Mouse (Mus musculus) cerebellum, adult 2 months (tissue): ENCODE results near the gene Islr. TPM values are rescaled to one million over a fixed set of nuclear protein-coding genes. Genes with fewer than 3 reads are reported as not detected.
A peak's percentile ranks its signal among the peaks of the same experiment; 100 is the strongest.

Experiments used
- DNase-seq, 2 experiments: peaks; one replicate each; pipeline ENCODE4 v3.0.0; 2021
- H3K27ac ChIP-seq: fragments of 200-500 bp; 2 replicates; pipeline ENCODE4 v1.5.1; 2012; ENCODE audit warnings: low read length, control low read depth, inconsistent platforms; ENCODE audit not compliant: insufficient read depth
- H3K27me3 ChIP-seq: fragments of 200-500 bp; 2 replicates; pipeline ENCODE4 v1.6.1; 2012; ENCODE audit warnings: inconsistent platforms, mild to moderate bottlenecking, low read length, moderate library complexity; ENCODE audit not compliant: control insufficient read depth, insufficient read depth
- H3K4me1 ChIP-seq: fragments of 200-500 bp; 2 replicates; pipeline ENCODE4 v1.6.1; 2011; ENCODE audit warnings: low read length; ENCODE audit not compliant: control insufficient read depth, insufficient read depth
- H3K4me3 ChIP-seq: fragments of 200-500 bp; replicated peaks from 2 replicates; pipeline ENCODE3; 2011; ENCODE audit warnings: mild to moderate bottlenecking, low read depth, low read length, control low read depth; ENCODE audit not compliant: insufficient read depth
- CTCF ChIP-seq: fragments of 200-500 bp; IDR thresholded peaks from 2 replicates; pipeline ENCODE4 v1.5.1; 2011; ENCODE audit warnings: low read depth, mild to moderate bottlenecking, control low read depth, low read length, moderate library complexity, borderline replicate concordance; ENCODE audit not compliant: insufficient read depth
- POLR2A ChIP-seq: fragments of 200-500 bp; IDR thresholded peaks from 2 replicates; pipeline ENCODE4 v1.6.1; 2011; ENCODE audit warnings: low read length, control low read depth, borderline replicate concordance; ENCODE audit not compliant: insufficient read depth
- WGBS: fragments of 180-500 bp; shearing (Covaris S2); methylation state at CpG from one replicate; pipeline ENCODE4 v1.1.7; 2018; 5-methylcytosine and 5-hydroxymethylcytosine counted together
- polyA plus RNA-seq: library from polyadenylated mRNA; depleted of rRNA; stranded (reverse); fragments of >200 nt; gene quantifications from 2 replicates; pipeline ENCODE4 v1.2.3, GENCODE M21; 2012

Gene Islr
- polyA plus RNA-seq, 1 experiment = 6.4 TPM

- 93% methylated on average over 9 of the region's 9 CpGs for WGBS
- DNase-seq = no peak
- TF ChIP-seq POLR2A (no peak), CTCF (no peak)
- no peaks in the 10 kb centered on the region for H3K4me1 ChIP-seq
- no peak overlapping the region for H3K4me3 ChIP-seq
- no peaks in the 10 kb centered on the region for H3K27me3 ChIP-seq
- no peak overlapping the region for H3K27ac ChIP-seq
These were observed 24.8 kb upstream of the Islr start for GRCm38 (mm10) chr9:58228777-58229466.

- TF ChIP-seq POLR2A (no peak), CTCF (peak; percentile 60; the same call in 1 of the 2 replicates)
- no peaks in the 10 kb centered on the region for H3K27me3 ChIP-seq
- DNase-seq = peak; percentile 21 to 45
- no peak overlapping the region for H3K27ac ChIP-seq
- H3K4me1 ChIP-seq = no peaks in the 10 kb centered on the region
- no peak overlapping the region for H3K4me3 ChIP-seq
- WGBS = 60% methylated on average over 9 of the region's 9 CpGs
These were observed 22.1 kb upstream of the Islr start for GRCm38 (mm10) chr9:58225915-58226913.

- Histone ChIP-seq H3K27me3 (no peaks in the 10 kb centered on the region), H3K4me1 (no peaks in the 10 kb centered on the region), H3K27ac (no peak overlapping the region), H3K4me3 (no peak overlapping the region)
- DNase-seq = no peak
- WGBS = 84% methylated on average over 2 of the region's 2 CpGs
- TF ChIP-seq POLR2A (no peak), CTCF (no peak)
These were observed 20.2 kb upstream of the Islr start for GRCm38 (mm10) chr9:58224356-58224755.

GRCm38 (mm10) chr9:58220218-58220903 lies 16.3 kb upstream of the Islr start:
- Histone ChIP-seq H3K4me1 (no peaks in the 10 kb centered on the region), H3K4me3 (no peak overlapping the region), H3K27me3 (no peaks in the 10 kb centered on the region), H3K27ac (no peak overlapping the region)
- TF ChIP-seq CTCF (peak; percentile 75; the same call in 1 of the 2 replicates), POLR2A (no peak)
- DNase-seq = peak; percentile 37 to 39
- 65% methylated on average over 24 of the region's 24 CpGs for WGBS

- H3K4me3 ChIP-seq = no peak overlapping the region
- H3K4me1 ChIP-seq = no peaks in the 10 kb centered on the region
- no peaks in the 10 kb centered on the region for H3K27me3 ChIP-seq
- no peak overlapping the region for H3K27ac ChIP-seq
- no peak for DNase-seq
- WGBS = 95% methylated on average over 3 of the region's 3 CpGs
- TF ChIP-seq CTCF (no peak), POLR2A (no peak)
These were observed 14.4 kb upstream of the Islr start for GRCm38 (mm10) chr9:58218539-58218938.

- Histone ChIP-seq H3K4me3 (no peak overlapping the region), H3K4me1 (no peaks in the 10 kb centered on the region), H3K27ac (no peak overlapping the region), H3K27me3 (no peaks in the 10 kb centered on the region)
- TF ChIP-seq CTCF (peak; percentile 76), POLR2A (no peak)
- peak; percentile 22 to 35 for DNase-seq
- WGBS = 55% methylated on average over 6 of the region's 6 CpGs
These were observed 12.3 kb upstream of the Islr start for GRCm38 (mm10) chr9:58216402-58216801.

GRCm38 (mm10) chr9:58214519-58215180 lies 10.5 kb upstream of the Islr start:
- no peaks in the 10 kb centered on the region for H3K27me3 ChIP-seq
- no peak overlapping the region for H3K27ac ChIP-seq
- DNase-seq = no peak
- TF ChIP-seq CTCF = no peak
- no peak overlapping the region for H3K4me3 ChIP-seq
- no peaks in the 10 kb centered on the region for H3K4me1 ChIP-seq
- 81% methylated on average over 8 of the region's 8 CpGs for WGBS
